Mouse (Mus musculus): ENCODE data around the gene Olfr1104. TPM values are rescaled to one million over a fixed set of nuclear protein-coding genes. Genes with fewer than 3 reads are reported as not detected.

The Olfr1104 gene
- not detected in 2 replicates for polyA plus RNA-seq (2015; fragmentation: Nextera tagmentation; extraction: Ambion mirVana)

- Histone ChIP-seq H3K4me1 (no peaks in the 10 kb centered on the region), H3K4me3 (no peak within 1 kb of the TSS), H3K27me3 (no peaks in the 10 kb centered on the region), H3K9ac (no peak within 1 kb of the TSS), H3K36me3 (no peaks in the 10 kb centered on the region), H3K4me2 (no peak within 1 kb of the TSS), H3K27ac (no peak within 1 kb of the TSS), H3K9me3 (no peaks in the 10 kb centered on the region)
- no peak for ATAC-seq (ENCODE audit: borderline replicate concordance, extremely low read depth, low FRiP score, low TSS enrichment)
- 81% methylated on average over 1 of the region's 1 CpGs for WGBS
Observed at GRCm38 (mm10) chr2:87026980-87027379, at the start of gene Olfr1104. Olfr1104 (minus strand) TSS chr2:87027080.

GRCm38 (mm10) chr2:87075717-87076116, 48.8 kb upstream of the Olfr1104 start, which contains the start of gene Olfr1107:
Olfr1107 (minus strand) TSS chr2:87075817.
- 84% methylated on average over 1 of the region's 1 CpGs for WGBS
- Histone ChIP-seq H3K27ac (no peak within 1 kb of the TSS), H3K36me3 (no peaks in the 10 kb centered on the region), H3K27me3 (no peaks in the 10 kb centered on the region), H3K9me3 (no peaks in the 10 kb centered on the region), H3K9ac (no peak within 1 kb of the TSS), H3K4me3 (no peak within 1 kb of the TSS), H3K4me1 (no peaks in the 10 kb centered on the region), H3K4me2 (no peak within 1 kb of the TSS)
- no peak for ATAC-seq (ENCODE audit: borderline replicate concordance, extremely low read depth, low FRiP score, low TSS enrichment)

- no peaks in the 10 kb centered on the region for H3K9me3 ChIP-seq
- ATAC-seq (ENCODE audit: borderline replicate concordance, extremely low read depth, low FRiP score, low TSS enrichment) = no peak
- no peak within 1 kb of the TSS for H3K4me3 ChIP-seq
- no peaks in the 10 kb centered on the region for H3K27me3 ChIP-seq
- no peaks in the 10 kb centered on the region for H3K36me3 ChIP-seq
- no peak within 1 kb of the TSS for H3K4me2 ChIP-seq
- no peak within 1 kb of the TSS for H3K9ac ChIP-seq
- WGBS = 49% methylated on average over 1 of the region's 1 CpGs
- no peak within 1 kb of the TSS for H3K27ac ChIP-seq
- no peaks in the 10 kb centered on the region for H3K4me1 ChIP-seq
Observed at GRCm38 (mm10) chr2:87052173-87052572, 25.3 kb upstream of the Olfr1104 start, which contains the start of gene Olfr1106. Olfr1106 (minus strand) TSS chr2:87052273.

DNA sequence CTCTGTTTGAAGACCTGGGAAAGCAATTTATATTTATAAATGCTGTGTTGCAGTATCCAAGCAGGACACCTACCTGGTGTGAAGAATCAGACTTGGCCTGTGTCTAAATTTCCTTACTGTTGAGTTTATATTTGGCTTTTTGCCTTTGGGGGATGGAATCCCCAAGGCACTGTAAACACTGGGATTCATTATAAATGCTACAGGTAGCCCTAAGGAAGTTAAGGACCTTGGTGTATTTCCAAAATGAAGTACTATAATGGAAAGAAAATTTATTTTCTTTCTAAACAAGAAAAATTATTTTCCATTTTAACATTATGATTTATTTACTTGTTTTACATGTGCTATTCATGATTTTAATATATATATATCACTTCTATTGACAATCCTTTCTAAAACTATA, 9.6 kb upstream of the Olfr1104 start, which contains the start of gene Olfr1105:
Gene Olfr1105 (minus strand): TSS at position 101 of the 400 bp plus-strand sequence.
- Histone ChIP-seq H3K9ac (no peak within 1 kb of the TSS), H3K27ac (no peak within 1 kb of the TSS), H3K4me3 (no peak within 1 kb of the TSS), H3K9me3 (no peaks in the 10 kb centered on the region), H3K36me3 (no peaks in the 10 kb centered on the region), H3K4me1 (no peaks in the 10 kb centered on the region), H3K27me3 (no peaks in the 10 kb centered on the region), H3K4me2 (no peak within 1 kb of the TSS)
- ATAC-seq (ENCODE audit: borderline replicate concordance, extremely low read depth, low FRiP score, low TSS enrichment) = no peak

GRCm38 (mm10) chr2:86998098-86998497, 28.8 kb downstream of the Olfr1104 start, which contains the start of gene Olfr1102:
Olfr1102 (plus strand) TSS chr2:86998398.
- no peak within 1 kb of the TSS for H3K27ac ChIP-seq
- no peaks in the 10 kb centered on the region for H3K9me3 ChIP-seq
- no peaks in the 10 kb centered on the region for H3K36me3 ChIP-seq
- ATAC-seq (ENCODE audit: borderline replicate concordance, extremely low read depth, low FRiP score, low TSS enrichment) = no peak
- no peaks in the 10 kb centered on the region for H3K27me3 ChIP-seq
- no peak within 1 kb of the TSS for H3K4me3 ChIP-seq
- H3K4me1 ChIP-seq = no peaks in the 10 kb centered on the region
- no peak within 1 kb of the TSS for H3K9ac ChIP-seq
- no peak within 1 kb of the TSS for H3K4me2 ChIP-seq

GRCm38 (mm10) chr2:86991121-86991520, 35.8 kb downstream of the Olfr1104 start, which contains the start of gene Olfr1101:
Olfr1101 (minus strand) TSS chr2:86991221.
- no peak within 1 kb of the TSS for H3K4me3 ChIP-seq
- H3K9me3 ChIP-seq = no peaks in the 10 kb centered on the region
- no peaks in the 10 kb centered on the region for H3K36me3 ChIP-seq
- no peak for ATAC-seq (ENCODE audit: borderline replicate concordance, extremely low read depth, low FRiP score, low TSS enrichment)
- H3K4me1 ChIP-seq = no peaks in the 10 kb centered on the region
- no peak within 1 kb of the TSS for H3K4me2 ChIP-seq
- 65% methylated on average over 3 of the region's 3 CpGs for WGBS
- no peaks in the 10 kb centered on the region for H3K27me3 ChIP-seq
- H3K27ac ChIP-seq = no peak within 1 kb of the TSS
- no peak within 1 kb of the TSS for H3K9ac ChIP-seq

- no peak for ATAC-seq (ENCODE audit: borderline replicate concordance, extremely low read depth, low FRiP score, low TSS enrichment)
- no peaks in the 10 kb centered on the region for H3K9me3 ChIP-seq
- H3K4me2 ChIP-seq = no peak within 1 kb of the TSS
- no peak within 1 kb of the TSS for H3K27ac ChIP-seq
- no peak within 1 kb of the TSS for H3K4me3 ChIP-seq
- H3K4me1 ChIP-seq = no peaks in the 10 kb centered on the region
- no peak within 1 kb of the TSS for H3K9ac ChIP-seq
- H3K27me3 ChIP-seq = no peaks in the 10 kb centered on the region
- no peaks in the 10 kb centered on the region for H3K36me3 ChIP-seq
- 72% methylated on average over 3 of the region's 3 CpGs for WGBS
Observed at GRCm38 (mm10) chr2:86979854-86980253, 47.0 kb downstream of the Olfr1104 start, which contains the start of gene Olfr1100. Olfr1100 (minus strand) TSS chr2:86979954.

Other genes starting within 250 kb of the Olfr1104 start
- not detected in 2 replicates for gene Olfr1093, start 244.6 kb downstream of the Olfr1104 start, polyA plus RNA-seq (2015; fragmentation: Nextera tagmentation; extraction: Ambion mirVana)
- not detected in 2 replicates for gene Olfr141, start 217.1 kb downstream of the Olfr1104 start, polyA plus RNA-seq (2015; fragmentation: Nextera tagmentation; extraction: Ambion mirVana)
- gene Olfr1094, start 202.4 kb downstream of the Olfr1104 start, polyA plus RNA-seq (2015; fragmentation: Nextera tagmentation; extraction: Ambion mirVana) = not detected in 2 replicates
- not detected in 2 replicates for gene Olfr1095, start 175.4 kb downstream of the Olfr1104 start, polyA plus RNA-seq (2015; fragmentation: Nextera tagmentation; extraction: Ambion mirVana)
- not detected in 2 replicates for gene Gm13723, start 152.3 kb downstream of the Olfr1104 start, polyA plus RNA-seq (2015; fragmentation: Nextera tagmentation; extraction: Ambion mirVana)
- gene Olfr1097, start 134.9 kb downstream of the Olfr1104 start, polyA plus RNA-seq (2015; fragmentation: Nextera tagmentation; extraction: Ambion mirVana) = not detected in 2 replicates
- not detected in 2 replicates for gene Olfr1098, start 102.5 kb downstream of the Olfr1104 start, polyA plus RNA-seq (2015; fragmentation: Nextera tagmentation; extraction: Ambion mirVana)
- not detected in 2 replicates for gene Olfr1099, start 66.4 kb downstream of the Olfr1104 start, polyA plus RNA-seq (2015; fragmentation: Nextera tagmentation; extraction: Ambion mirVana)
- not detected in 2 replicates for gene Olfr1100, start 47.1 kb downstream of the Olfr1104 start, polyA plus RNA-seq (2015; fragmentation: Nextera tagmentation; extraction: Ambion mirVana)
- gene Olfr1101, start 35.9 kb downstream of the Olfr1104 start, polyA plus RNA-seq (2015; fragmentation: Nextera tagmentation; extraction: Ambion mirVana) = not detected in 2 replicates
- gene Olfr1102, start 28.7 kb downstream of the Olfr1104 start, polyA plus RNA-seq (2015; fragmentation: Nextera tagmentation; extraction: Ambion mirVana) = not detected in 2 replicates
- gene Olfr1105, start 9.5 kb upstream of the Olfr1104 start, polyA plus RNA-seq (2015; fragmentation: Nextera tagmentation; extraction: Ambion mirVana) = not detected in 2 replicates
- gene Olfr1106, start 25.2 kb upstream of the Olfr1104 start, polyA plus RNA-seq (2015; fragmentation: Nextera tagmentation; extraction: Ambion mirVana) = not detected in 2 replicates
- not detected in 2 replicates for gene Olfr1107, start 48.7 kb upstream of the Olfr1104 start, polyA plus RNA-seq (2015; fragmentation: Nextera tagmentation; extraction: Ambion mirVana)
- not detected in 2 replicates for gene Olfr1109, start 68.9 kb upstream of the Olfr1104 start, polyA plus RNA-seq (2015; fragmentation: Nextera tagmentation; extraction: Ambion mirVana)
- not detected in 2 replicates for gene Olfr259, start 87.5 kb upstream of the Olfr1104 start, polyA plus RNA-seq (2015; fragmentation: Nextera tagmentation; extraction: Ambion mirVana)
- not detected in 2 replicates for gene Olfr1110, start 113.2 kb upstream of the Olfr1104 start, polyA plus RNA-seq (2015; fragmentation: Nextera tagmentation; extraction: Ambion mirVana)
- gene Olfr1111, start 125.5 kb upstream of the Olfr1104 start, polyA plus RNA-seq (2015; fragmentation: Nextera tagmentation; extraction: Ambion mirVana) = not detected in 2 replicates
- not detected in 2 replicates for gene Olfr1112, start 160.7 kb upstream of the Olfr1104 start, polyA plus RNA-seq (2015; fragmentation: Nextera tagmentation; extraction: Ambion mirVana)
- not detected in 2 replicates for gene Olfr1113, start 181.9 kb upstream of the Olfr1104 start, polyA plus RNA-seq (2015; fragmentation: Nextera tagmentation; extraction: Ambion mirVana)
- not detected in 2 replicates for gene Olfr1115, start 220.9 kb upstream of the Olfr1104 start, polyA plus RNA-seq (2015; fragmentation: Nextera tagmentation; extraction: Ambion mirVana)
- not detected in 2 replicates for gene Olfr1116, start 240.5 kb upstream of the Olfr1104 start, polyA plus RNA-seq (2015; fragmentation: Nextera tagmentation; extraction: Ambion mirVana)

Measured in lung, embryonic 15.5 days (tissue).